Mouse (Mus musculus): Measurements from ENCODE around the gene Abcd1.

- TF ChIP-seq FLI1 (IDR thresholded peaks at IDR 0.05; ENCODE audit: low read length) (no peak), GATA1 (IDR thresholded peaks at IDR 0.05; ENCODE audit: borderline replicate concordance, low read length) (no peak)
Observed at GRCm38 (mm10) chrX:73748977-73749376, 32.6 kb downstream of the Abcd1 start.
